Mouse (Mus musculus): ENCODE measurements around the gene Bola1. TPM values are rescaled to one million over a fixed set of nuclear protein-coding genes. Genes with fewer than 3 reads are reported as not detected.

Bola1 gene
- polyA plus RNA-seq, 1 experiment from 2014 or later = 64.1 TPM

GRCm38 (mm10) chr3:96147950-96148349 lies 71.6 kb downstream of the Bola1 start:
- no peak overlapping the region for H3K4me3 ChIP-seq (replicated peaks; ENCODE audit: low read length)
- WGBS = 13% methylated on average over 5 of the region's 5 CpGs
- H3K36me3 ChIP-seq (ENCODE audit: control insufficient read depth, insufficient read depth) = 0 out of 2 replicates have a peak, but pooled peaks cover 3% of the 10 kb centered on the region
- H3K27ac ChIP-seq (ENCODE audit: low read length) = no peak overlapping the region
- H3K4me2 ChIP-seq (ENCODE audit: low read length) = no peak overlapping the region
- no peak overlapping the region; the same call in 1 of the 2 replicates for H3K9ac ChIP-seq (replicated peaks; ENCODE audit: low read depth, low read length)
- no peaks in the 10 kb centered on the region for H3K4me1 ChIP-seq (replicated peaks; ENCODE audit: control insufficient read depth, insufficient read depth, low read length)
- peak; percentile 54; the same call in 1 of the 2 replicates for ATAC-seq
- H3K9me3 ChIP-seq (ENCODE audit: control insufficient read depth, low read length) = no peaks in the 10 kb centered on the region
- H3K27me3 ChIP-seq (replicated peaks; ENCODE audit: control insufficient read depth, insufficient read depth, low read length) = no peaks in the 10 kb centered on the region

Small RNAs within 50 kb of the gene (microRNA-seq; reads per million reads assigned to microRNA genes)
- not detected for gene Gm44492
- not detected for gene Gm47311
- not detected for gene Gm47313

Other genes starting within 250 kb of the Bola1 start
- 71.4 and 74.9 TPM in 2 replicates for gene Plekho1, start 223.7 kb downstream of the Bola1 start, polyA plus RNA-seq (2015; fragmentation: Nextera tagmentation; extraction: Ambion mirVana)
- 55.3 and 57.4 TPM in 2 replicates for gene Vps45, start 161.2 kb downstream of the Bola1 start, polyA plus RNA-seq (2015; fragmentation: Nextera tagmentation; extraction: Ambion mirVana)
- 8.8 and 9.3 TPM in 2 replicates for gene Otud7b, start 115.2 kb downstream of the Bola1 start, polyA plus RNA-seq (2015; fragmentation: Nextera tagmentation; extraction: Ambion mirVana)
- gene Mtmr11, start 57.7 kb downstream of the Bola1 start, polyA plus RNA-seq (2015; fragmentation: Nextera tagmentation; extraction: Ambion mirVana) = 7.8 and 11.5 TPM in 2 replicates
- gene Sf3b4, start 47.4 kb downstream of the Bola1 start, polyA plus RNA-seq (2015; fragmentation: Nextera tagmentation; extraction: Ambion mirVana) = 155 and 157 TPM in 2 replicates
- gene Sv2a, start 38.6 kb downstream of the Bola1 start, polyA plus RNA-seq (2015; fragmentation: Nextera tagmentation; extraction: Ambion mirVana) = 70.3 and 87.3 TPM in 2 replicates
- gene Hist2h2ab, start 156 bp upstream of the Bola1 start, polyA plus RNA-seq (2015; fragmentation: Nextera tagmentation; extraction: Ambion mirVana) = not detected in 2 replicates
- gene Hist2h2ac, start 1.2 kb upstream of the Bola1 start, polyA plus RNA-seq (2015; fragmentation: Nextera tagmentation; extraction: Ambion mirVana) = 2.1 and 3.3 TPM in 2 replicates
- gene Hist2h2be, start 1.4 kb upstream of the Bola1 start, polyA plus RNA-seq (2015; fragmentation: Nextera tagmentation; extraction: Ambion mirVana) = 8.6 and 10.8 TPM in 2 replicates
- 2.4 and 3.4 TPM in 2 replicates for gene Hist2h3c2, start 19.4 kb upstream of the Bola1 start, polyA plus RNA-seq (2015; fragmentation: Nextera tagmentation; extraction: Ambion mirVana)
- gene Hist2h2aa2, start 20.6 kb upstream of the Bola1 start, polyA plus RNA-seq (2015; fragmentation: Nextera tagmentation; extraction: Ambion mirVana) = 33.3 and 43.5 TPM in 2 replicates
- gene Hist2h2aa1, start 25.8 kb upstream of the Bola1 start, polyA plus RNA-seq (2015; fragmentation: Nextera tagmentation; extraction: Ambion mirVana) = 20.6 and 26.5 TPM in 2 replicates
- gene Hist2h3c1, start 27.0 kb upstream of the Bola1 start, polyA plus RNA-seq (2015; fragmentation: Nextera tagmentation; extraction: Ambion mirVana) = 2.0 TPM in 1 of 2 replicates, not detected in the other
- gene Hist2h4, start 43.6 kb upstream of the Bola1 start, polyA plus RNA-seq (2015; fragmentation: Nextera tagmentation; extraction: Ambion mirVana) = 8.4 and 8.9 TPM in 2 replicates
- gene Hist2h3b, start 48.9 kb upstream of the Bola1 start, polyA plus RNA-seq (2015; fragmentation: Nextera tagmentation; extraction: Ambion mirVana) = 23.1 and 24.7 TPM in 2 replicates
- gene Hist2h2bb, start 50.0 kb upstream of the Bola1 start, polyA plus RNA-seq (2015; fragmentation: Nextera tagmentation; extraction: Ambion mirVana) = 3.2 and 4.6 TPM in 2 replicates
- 0.92 and 0.99 TPM in 2 replicates for gene Fcgr1, start 74.3 kb upstream of the Bola1 start, polyA plus RNA-seq (2015; fragmentation: Nextera tagmentation; extraction: Ambion mirVana)
- gene BC107364, start 232.6 kb upstream of the Bola1 start, polyA plus RNA-seq (2015; fragmentation: Nextera tagmentation; extraction: Ambion mirVana) = not detected in 2 replicates